18 mouse cellular contexts compared by ENCODE assay signal in genomic region chr6:34059741-34060140, GRCm38 (mm10). TPM values are rescaled to one million over a fixed set of nuclear protein-coding genes. Genes with fewer than 3 reads are reported as not detected.
"Had no signal": no experiment of that assay in that cellular context is flagged by ENCODE, and none has a peak within 500 bp of the region (broad histone marks: within the 10 kb centered on the region; RNA-seq: fewer than 3 reads in every experiment).

No protein-coding gene starts in this region.

- H3K9ac ChIP-seq: neural tube, embryonic 12.5 days; neural tube, embryonic 13.5 days; neural tube, embryonic 15.5 days; stomach, embryonic 15.5 days had no signal

- H3K36me3 ChIP-seq: neural tube, embryonic 12.5 days; neural tube, embryonic 13.5 days; neural tube, embryonic 15.5 days; stomach, embryonic 15.5 days had no signal

- H3K4me2 ChIP-seq: neural tube, embryonic 12.5 days; neural tube, embryonic 13.5 days; neural tube, embryonic 15.5 days; stomach, embryonic 15.5 days had no signal

- DNase-seq: retina, postnatal 1 day; right cerebral cortex, adult 18-20 months; right cerebral cortex, postnatal 14 days; right cerebral cortex, postnatal 25 days; right cerebral cortex, postnatal 4 days; thymus, adult 18-20 months; thymus, adult 2 months; thymus, postnatal 14 days; thymus, postnatal 25 days; thymus, postnatal 36 days; thymus, postnatal 4 days had no signal

- H3K4me1 ChIP-seq: neural tube, embryonic 12.5 days; neural tube, embryonic 13.5 days; neural tube, embryonic 15.5 days; stomach, embryonic 15.5 days had no signal

- H3K27ac ChIP-seq: neural tube, embryonic 12.5 days; neural tube, embryonic 13.5 days; neural tube, embryonic 15.5 days; stomach, embryonic 15.5 days; stomach, postnatal 0 days had no signal

- H3K4me3 ChIP-seq: neural tube, embryonic 12.5 days; neural tube, embryonic 13.5 days; neural tube, embryonic 15.5 days; stomach, embryonic 15.5 days had no signal

- H3K27me3 ChIP-seq: neural tube, embryonic 12.5 days; neural tube, embryonic 13.5 days; neural tube, embryonic 15.5 days; stomach, embryonic 15.5 days had no signal

- H3K9me3 ChIP-seq: neural tube, embryonic 12.5 days; neural tube, embryonic 13.5 days; neural tube, embryonic 15.5 days; stomach, embryonic 15.5 days had no signal

RNA-seq across cellular contexts. Expression of gene Lrguk, which starts 30.5 kb away (rescaled TPM):
- total RNA-seq: neutrophil, adult 5-6 weeks had no signal
- polyA plus RNA-seq: small intestine, adult 2 months had no signal
